Mouse (Mus musculus) CH12.LX (cell line): ENCODE results near the gene Klre1. TPM values are rescaled to one million over a fixed set of nuclear protein-coding genes. Genes with fewer than 3 reads are reported as not detected.

Source experiments
- DNase-seq: peaks from one replicate; pipeline ENCODE4 v3.0.0-alpha.2; 2013; ENCODE audit errors: extremely low read depth
- H3K27ac ChIP-seq: 2 replicates; pipeline ENCODE4 v1.5.1; 2012; ENCODE audit warnings: low read depth, mild to moderate bottlenecking, control low read depth, moderate library complexity; ENCODE audit not compliant: insufficient read depth
- H3K27me3 ChIP-seq: replicated peaks from 2 replicates; pipeline ENCODE3; 2012; ENCODE audit warnings: inconsistent platforms
- H3K36me3 ChIP-seq, 2 experiments: replicated peaks in 1 of 2; 2 replicates each; pipeline versions ENCODE3 to v1.6.1; 2012; ENCODE audit warnings: inconsistent platforms in 1 of 2, low read length in 1 of 2, mild to moderate bottlenecking in 1 of 2, mixed read lengths in 1 of 2, moderate library complexity in 1 of 2; ENCODE audit not compliant: control insufficient read depth in 1 of 2, insufficient read depth in 1 of 2
- H3K4me1 ChIP-seq, 2 experiments: 2 replicates each; pipeline ENCODE4 v1.6.1; 2012; ENCODE audit warnings: inconsistent platforms in 1 of 2, moderate library complexity in 1 of 2; ENCODE audit not compliant: insufficient read depth in 2 of 2, control insufficient read depth in 1 of 2
- H3K4me2 ChIP-seq: 2 replicates; pipeline ENCODE4 v1.6.1; 2012; ENCODE audit warnings: low read depth, mild to moderate bottlenecking, control low read depth; ENCODE audit not compliant: poor library complexity, insufficient read depth, severe bottlenecking
- H3K4me3 ChIP-seq, 3 experiments: fragments of 150-350 bp in 1 of 3; sonication (generic) in 1 of 3; replicated peaks in 1 of 3; 2 replicates each; pipeline versions ENCODE3 to v1.5.1; 2011 to 2012; ENCODE audit warnings: low read depth in 2 of 3, low read length in 2 of 3, mild to moderate bottlenecking in 2 of 3, moderate library complexity in 2 of 3, control low read depth in 1 of 3, improper control_type of control experiment in 1 of 3, inconsistent platforms in 1 of 3, mixed read lengths in 1 of 3; ENCODE audit not compliant: poor library complexity in 1 of 3
- H3K79me2 ChIP-seq: replicated peaks from 2 replicates; pipeline ENCODE4 v1.6.1; 2012; ENCODE audit warnings: mild to moderate bottlenecking, moderate library complexity; ENCODE audit not compliant: control insufficient read depth, poor library complexity, insufficient read depth, severe bottlenecking; ENCODE audit errors: extremely low read depth
- H3K9ac ChIP-seq: 2 replicates; pipeline ENCODE4 v1.6.1; 2012; ENCODE audit warnings: low read depth, mild to moderate bottlenecking, control low read depth, moderate library complexity; ENCODE audit not compliant: insufficient read depth
- H3K9me3 ChIP-seq: replicated peaks from 2 replicates; pipeline ENCODE3; 2012; ENCODE audit warnings: low read length, inconsistent platforms, mixed read lengths
- CHD2 ChIP-seq: IDR thresholded peaks from 2 replicates; pipeline ENCODE4 v1.6.1; 2011; ENCODE audit warnings: low read length, improper control_type of control experiment
- CTCF ChIP-seq, 2 experiments: IDR thresholded peaks in 1 of 2; conservative IDR thresholded peaks in 1 of 2; 2 replicates each; pipeline ENCODE4 v1.5.1; 2011 to 2012; ENCODE audit warnings: low read depth in 2 of 2, low read length in 2 of 2, improper control_type of control experiment in 1 of 2, inconsistent platforms in 1 of 2, mild to moderate bottlenecking in 1 of 2, moderate library complexity in 1 of 2
- E2F4 ChIP-seq: IDR thresholded peaks from 2 replicates; pipeline ENCODE4 v1.6.1; 2011; ENCODE audit warnings: low read depth, low read length, improper control_type of control experiment; ENCODE audit not compliant: insufficient replicate concordance
- ETS1 ChIP-seq: conservative IDR thresholded peaks from 2 replicates; pipeline ENCODE4 v1.6.1; 2012; ENCODE audit warnings: low read depth, mild to moderate bottlenecking, inconsistent platforms, low read length, improper control_type of control experiment, moderate library complexity
- HCFC1 ChIP-seq: IDR thresholded peaks from 2 replicates; pipeline ENCODE4 v1.6.1; 2012; ENCODE audit warnings: low read depth, mild to moderate bottlenecking, inconsistent platforms, low read length, improper control_type of control experiment
- MAFK ChIP-seq: IDR thresholded peaks from 2 replicates; pipeline ENCODE4 v1.6.1; 2011; ENCODE audit warnings: low read length, improper control_type of control experiment; ENCODE audit not compliant: insufficient replicate concordance
- NELFE ChIP-seq: IDR thresholded peaks from 2 replicates; pipeline ENCODE4 v1.6.1; 2011; ENCODE audit warnings: low read depth, low read length, improper control_type of control experiment
- NRF1 ChIP-seq: IDR thresholded peaks from 2 replicates; pipeline ENCODE4 v1.6.1; 2014; ENCODE audit warnings: low read depth, mild to moderate bottlenecking, inconsistent platforms, low read length, improper control_type of control experiment, moderate library complexity
- PAX5 ChIP-seq: IDR thresholded peaks from 2 replicates; pipeline ENCODE4 v1.6.1; 2012; ENCODE audit warnings: low read length, inconsistent platforms, mixed read lengths
- POLR2A ChIP-seq: IDR thresholded peaks from 2 replicates; pipeline ENCODE4 v1.6.1; 2011; ENCODE audit warnings: low read depth, mild to moderate bottlenecking, improper control_type of control experiment, low read length
- RCOR1 ChIP-seq: conservative IDR thresholded peaks from 2 replicates; pipeline ENCODE4 v1.6.1; 2012; ENCODE audit warnings: low read depth, mild to moderate bottlenecking, inconsistent platforms, low read length, improper control_type of control experiment
- SIN3A ChIP-seq: IDR thresholded peaks from 2 replicates; pipeline ENCODE4 v1.6.1; 2012; ENCODE audit warnings: low read length, improper control_type of control experiment, inconsistent platforms
- UBTF ChIP-seq: IDR thresholded peaks from 2 replicates; pipeline ENCODE4 v1.6.1; 2012; ENCODE audit warnings: low read depth, mild to moderate bottlenecking, inconsistent platforms, low read length, improper control_type of control experiment, moderate library complexity
- USF1 ChIP-seq: IDR thresholded peaks from 2 replicates; pipeline ENCODE4 v1.6.1; 2014; ENCODE audit warnings: low read depth, mild to moderate bottlenecking, inconsistent platforms, low read length, improper control_type of control experiment
- USF2 ChIP-seq: conservative IDR thresholded peaks from 2 replicates; pipeline ENCODE4 v1.6.1; 2011; ENCODE audit warnings: low read depth, low read length, improper control_type of control experiment
- ZKSCAN1 ChIP-seq: IDR thresholded peaks from 2 replicates; pipeline ENCODE4 v1.6.1; 2012; ENCODE audit warnings: low read depth, inconsistent platforms, low read length, improper control_type of control experiment, borderline replicate concordance
- ZMIZ1 ChIP-seq: IDR thresholded peaks from 2 replicates; pipeline ENCODE4 v1.6.1; 2012; ENCODE audit warnings: low read depth, mild to moderate bottlenecking, inconsistent platforms, low read length, improper control_type of control experiment
- dilution Hi-C: fragments of 300-500 bp; cut with MboI; formaldehyde crosslinking; loops from 2 replicates; pipeline ENCODE4 v1.14.3; 2020; ENCODE audit warnings: low sequenced_read_pairs; ENCODE audit not compliant: extremely low pct_unique_long_range_greater_than_20kb, extremely low pct_ligation_motif_present
- in situ Hi-C: fragments of 300-500 bp; cut with MboI; formaldehyde crosslinking; loops from 3 replicates; pipeline ENCODE4 v1.14.3; 2019; ENCODE audit warnings: low sequenced_read_pairs, low pct_ligation_motif_present, low pct_unique_long_range_greater_than_20kb, mixed read lengths
- polyA plus RNA-seq: library from polyadenylated mRNA; unstranded; fragments of >175 nt; gene quantifications from 2 replicates; pipeline ENCODE4 v1.2.1, GENCODE M21; 2012; ENCODE audit warnings: low read depth; ENCODE audit not compliant: insufficient read length
- total RNA-seq, 2 experiments: library from RNA; depleted of rRNA; stranded (reverse); fragments of 300-350 nt in 1 of 2; fragments of >200 nt in 1 of 2; gene quantifications; 2 replicates each; pipeline ENCODE4 v1.2.3; 2012 to 2014

The Klre1 gene
- total and polyA plus RNA-seq, 3 experiments: not detected

GRCm38 (mm10) chr6:129543709-129544606 is 33.7 kb upstream of the Klre1 start (continued):
- TF ChIP-seq PAX5 (no peak), POLR2A (no peak), MAFK (no peak), CTCF (conservative IDR thresholded peaks at IDR 0.05 in 1 of 2, IDR thresholded peaks at IDR 0.05 in 1 of 2; ENCODE audit: low read depth in 2 of 2, low read length in 2 of 2) (peak; percentile 82 to 98), NRF1 (no peak), NELFE (no peak), ETS1 (no peak), HCFC1 (no peak)

GRCm38 (mm10) chr6:129547277-129547676 is 30.4 kb upstream of the Klre1 start:
- DNase-seq: no peak
- dilution Hi-C loops: no loop called here
- no peaks in the 10 kb centered on the region for H3K27me3 ChIP-seq
- TF ChIP-seq E2F4 (no peak), USF2 (peak; percentile 84), ZMIZ1 (no peak), USF1 (peak; percentile 65)
- no peaks in the 10 kb centered on the region for H3K79me2 ChIP-seq
- no peak overlapping the region for H3K9ac ChIP-seq
- in situ Hi-C loops: loop anchor here (25.0 kb wide), 1 partner anchor 285 kb away; no protein-coding TSS in a partner anchor
- no peaks in the 10 kb centered on the region for H3K9me3 ChIP-seq
- H3K4me3 ChIP-seq: no peak overlapping the region
- peaks cover 4 to 16% of the 10 kb centered on the region in 2 experiments for H3K36me3 ChIP-seq
- H3K4me2 ChIP-seq: no peak overlapping the region
- no peak overlapping the region for H3K27ac ChIP-seq
- H3K4me1 ChIP-seq: peaks cover 0 to 21% of the 10 kb centered on the region in 2 experiments; a peak in 2 of 4 replicates

- no peaks in the 10 kb centered on the region for H3K79me2 ChIP-seq
- no peak overlapping the region for H3K4me3 ChIP-seq
- peaks cover 0 to 9% of the 10 kb centered on the region in 2 experiments for H3K36me3 ChIP-seq
- in situ Hi-C loops: loop anchor here (25.0 kb wide), 1 partner anchor 286 kb away; no protein-coding TSS in a partner anchor
- no peak overlapping the region for H3K9ac ChIP-seq
- TF ChIP-seq CHD2: no peak
- no peak for TF ChIP-seq ETS1
- TF ChIP-seq CTCF (conservative IDR thresholded peaks at IDR 0.05 in 1 of 2, IDR thresholded peaks at IDR 0.05 in 1 of 2; ENCODE audit: low read depth in 2 of 2, low read length in 2 of 2): no peak
- TF ChIP-seq ZKSCAN1: no peak
- TF ChIP-seq HCFC1: no peak
- TF ChIP-seq UBTF: no peak
- TF ChIP-seq MAFK: no peak
- no peak for TF ChIP-seq E2F4
- TF ChIP-seq ZMIZ1: no peak
- no peak for TF ChIP-seq RCOR1
- TF ChIP-seq SIN3A: no peak
- no peak for DNase-seq
- H3K9me3 ChIP-seq: no peaks in the 10 kb centered on the region
- H3K27ac ChIP-seq: no peak overlapping the region
- H3K27me3 ChIP-seq: no peaks in the 10 kb centered on the region
- H3K4me2 ChIP-seq: no peak overlapping the region
- dilution Hi-C loops: no loop called here
- peaks cover 0 to 19% of the 10 kb centered on the region in 2 experiments; a peak in 2 of 4 replicates for H3K4me1 ChIP-seq
Observed at GRCm38 (mm10) chr6:129548009-129548408, 29.7 kb upstream of the Klre1 start.
